Mouse (Mus musculus) G1E (cell line): ENCODE measurements around the gene Trp53i13.

Source experiments
- CTCF ChIP-seq: IDR thresholded peaks from 2 replicates; pipeline ENCODE4 v1.5.1; 2012; ENCODE audit warnings: low read depth, low read length, inconsistent platforms, mixed read lengths
- GATA1 ChIP-seq: IDR thresholded peaks from 2 replicates; pipeline ENCODE4 v1.6.1; 2012; ENCODE audit warnings: borderline replicate concordance, low read length, inconsistent platforms, mixed read lengths
- GATA2 ChIP-seq: IDR thresholded peaks from 2 replicates; pipeline ENCODE4 v1.6.1; 2012; ENCODE audit warnings: low read depth, low read length, inconsistent platforms, borderline replicate concordance
- TAL1 ChIP-seq: conservative IDR thresholded peaks from 2 replicates; pipeline ENCODE4 v1.6.1; 2012; ENCODE audit warnings: low read depth, low read length, inconsistent platforms, mixed read lengths

GRCm38 (mm10) chr11:77486798-77487197 is 29.0 kb downstream of the Trp53i13 start:
- TF ChIP-seq CTCF = no peak
- no peak for TF ChIP-seq TAL1
- TF ChIP-seq GATA2 = no peak
- no peak for TF ChIP-seq GATA1
